Mouse (Mus musculus): ENCODE data around the gene Lamp1.

DNA sequence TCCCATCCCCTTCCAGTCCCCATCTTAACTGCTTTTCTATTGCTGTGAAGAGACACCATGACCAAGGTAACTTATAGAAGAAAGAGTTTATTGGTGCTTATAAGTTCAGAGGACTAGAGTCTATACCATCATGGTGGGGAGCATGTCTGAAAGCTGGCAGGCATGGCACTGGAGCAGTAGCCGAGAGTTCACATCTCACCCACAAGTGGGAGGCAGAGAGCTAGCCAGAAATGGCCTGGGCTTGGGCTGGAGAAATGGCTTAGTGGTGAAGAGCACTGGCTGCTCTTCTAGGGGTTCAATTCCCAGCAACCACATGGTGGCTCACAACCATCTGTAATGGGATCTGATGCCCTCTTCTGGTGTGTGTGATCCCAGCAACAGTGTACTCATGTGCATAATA lies 44.5 kb downstream of the Lamp1 start:
- TF ChIP-seq CTCF (IDR thresholded peaks at IDR 0.05; ENCODE audit: control insufficient read depth, insufficient read depth, insufficient replicate concordance, low read depth, low read length) (no peak), POLR2A (IDR thresholded peaks at IDR 0.05; ENCODE audit: control insufficient read depth, low read depth, low read length) (no peak)
